Mouse (Mus musculus) bone marrow, adult 2 months (tissue): ENCODE measurements around the gene Tekt3.

Source experiments
- CTCF ChIP-seq: fragments of 200-500 bp; IDR thresholded peaks from 2 replicates; pipeline ENCODE4 v1.5.1; 2011; ENCODE audit warnings: low read length, control low read depth; ENCODE audit not compliant: control insufficient read depth, insufficient read depth
- POLR2A ChIP-seq: fragments of 200-500 bp; IDR thresholded peaks from 2 replicates; pipeline ENCODE4 v1.6.1; 2011; ENCODE audit warnings: low read depth, mild to moderate bottlenecking, control low read depth, low read length, borderline replicate concordance; ENCODE audit not compliant: control insufficient read depth

GRCm38 (mm10) chr11:63066526-63066925 lies 5.1 kb downstream of the Tekt3 start:
- TF ChIP-seq POLR2A (no peak), CTCF (no peak)
